28 mouse cellular contexts compared by ENCODE assay signal in genomic region chr14:123096086-123096485, GRCm38 (mm10).
DNase-seq lines count a peak whose midpoint lies in the region; ATAC-seq lines count a peak whose summit lies in the region.
"Had no signal": no experiment of that assay in that cellular context is flagged by ENCODE, and none has a peak within 500 bp of the region (broad histone marks: within the 10 kb centered on the region; RNA-seq: fewer than 3 reads in every experiment).

No protein-coding gene starts in this region.

- H3K9me3 ChIP-seq in hindbrain, embryonic 10.5 days, result no peaks in the 10 kb centered on the region
- H3K9me3 ChIP-seq: embryonic facial prominence, embryonic 12.5 days; embryonic facial prominence, embryonic 15.5 days; forebrain, embryonic 13.5 days; forebrain, embryonic 15.5 days; G1E had no signal

- 81% methylated on average over 2 of the region's 2 CpGs for WGBS in hindbrain, embryonic 10.5 days

- no peak overlapping the region for H3K4me3 ChIP-seq in hindbrain, embryonic 10.5 days
- H3K4me3 ChIP-seq: embryonic facial prominence, embryonic 12.5 days; embryonic facial prominence, embryonic 15.5 days; erythroblast, embryonic 14.5 days; forebrain, embryonic 13.5 days; forebrain, embryonic 15.5 days had no signal

- no peaks in the 10 kb centered on the region for H3K4me1 ChIP-seq in hindbrain, embryonic 10.5 days (replicated peaks)
- H3K4me1 ChIP-seq: embryonic facial prominence, embryonic 12.5 days; embryonic facial prominence, embryonic 15.5 days; forebrain, embryonic 13.5 days; forebrain, embryonic 15.5 days had no signal

- H3K27ac ChIP-seq in hindbrain, embryonic 10.5 days, result no peak overlapping the region
- H3K27ac ChIP-seq: embryonic facial prominence, embryonic 12.5 days; embryonic facial prominence, embryonic 15.5 days; forebrain, embryonic 13.5 days; forebrain, embryonic 15.5 days had no signal

- DNase-seq in 3T3-L1 (ENCODE audit: low read depth, low spot score) (peak; percentile 61), adipocyte (ENCODE audit: low spot score) (peak; percentile 45)
- peak; percentile 71 for DNase-seq in Muller cell, postnatal 12 days (ENCODE audit: inconsistent ontology term)
- DNase-seq in hindbrain, embryonic 10.5 days (ENCODE audit: low spot score), result no peak
- no peak for DNase-seq in spleen, postnatal 14 days (ENCODE audit: low spot score in 2 of 2)
- DNase-seq: adrenal gland, adult 2 months; adrenal gland, postnatal 10 days; adrenal gland, postnatal 25 days; B cell, adult 2 months; cerebellum, adult 11 months; cerebellum, adult 18-20 months; cerebellum, adult 8-10 months; cerebellum, adult 9-11 months; cerebellum, postnatal 14 days; cerebellum, postnatal 36 days; embryo, embryonic 11 days; forebrain, postnatal 0 days had no signal

- H3K27me3 ChIP-seq in hindbrain, embryonic 10.5 days (ENCODE audit: insufficient read depth, poor library complexity, severe bottlenecking), result no peaks in the 10 kb centered on the region
- H3K27me3 ChIP-seq: CH12.LX; embryonic facial prominence, embryonic 12.5 days; embryonic facial prominence, embryonic 15.5 days; forebrain, embryonic 13.5 days; forebrain, embryonic 15.5 days had no signal

- H3K36me3 ChIP-seq in hindbrain, embryonic 10.5 days, result no peaks in the 10 kb centered on the region
- H3K36me3 ChIP-seq: embryonic facial prominence, embryonic 12.5 days; embryonic facial prominence, embryonic 15.5 days; forebrain, embryonic 15.5 days; G1E had no signal

- ATAC-seq in megakaryocyte-erythroid progenitor cell, adult 5-6 weeks (replicated peaks; ENCODE audit: low FRiP score, low TSS enrichment, poor library complexity, severe bottlenecking), result no peak
- ATAC-seq: activated CD4-positive, CD25-positive, alpha-beta regulatory T cell, adult 4 months; CD4-positive, CD25-positive, alpha-beta regulatory T cell, adult 4 months; forebrain, embryonic 13.5 days; forebrain, embryonic 15.5 days; forebrain, postnatal 0 days; Patski had no signal

Comparison
In these comparisons a context has a peak if more than half of its experiments do, and no peak if none do; other contexts are left out.
1. DNase-seq: peak in 3T3-L1 (single experiment), Muller cell, postnatal 12 days (single experiment) and adipocyte (single experiment); none in hindbrain, embryonic 10.5 days (single experiment) and spleen, postnatal 14 days (0 of 2).